Mouse (Mus musculus) limb, embryonic 14.5 days (tissue): Measurements from ENCODE around the gene Atp9a. TPM values are rescaled to one million over a fixed set of nuclear protein-coding genes. Genes with fewer than 3 reads are reported as not detected.

ENCODE experiments used
- ATAC-seq: fragments of 200-750 bp; cut with Nextera tagmentation; 2 replicates; pipeline ENCODE4 v1.8.0; 2017; ENCODE audit warnings: low read depth, moderate number of reproducible peaks, moderate TSS enrichment; ENCODE audit not compliant: low FRiP score
- DNase-seq: peaks from one replicate; pipeline ENCODE4 v3.0.0-alpha.2; 2015; ENCODE audit warnings: low spot score
- H3K27ac ChIP-seq: fragments of 300-500 bp; sonication (generic); replicated peaks from 2 replicates; pipeline ENCODE4 v1.5.1; 2014; ENCODE audit warnings: low read depth, mild to moderate bottlenecking, low read length, moderate library complexity, mixed read lengths
- H3K27me3 ChIP-seq: fragments of 300-500 bp; sonication (generic); 2 replicates; pipeline ENCODE4 v1.6.1; 2014; ENCODE audit warnings: low read length, mixed read lengths; ENCODE audit not compliant: control insufficient read depth, insufficient read depth
- H3K36me3 ChIP-seq: fragments of 300-500 bp; sonication (generic); 2 replicates; pipeline ENCODE4 v1.6.1; 2014; ENCODE audit warnings: mild to moderate bottlenecking, low read length, moderate library complexity, mixed read lengths; ENCODE audit not compliant: control insufficient read depth, insufficient read depth
- H3K4me1 ChIP-seq: fragments of 300-500 bp; sonication (generic); 2 replicates; pipeline ENCODE4 v1.6.1; 2014; ENCODE audit warnings: antibody characterized with exemption, low read length, mixed read lengths; ENCODE audit not compliant: control insufficient read depth, insufficient read depth
- H3K4me2 ChIP-seq: fragments of 300-500 bp; sonication (generic); replicated peaks from 2 replicates; pipeline ENCODE4 v1.6.1; 2014; ENCODE audit warnings: low read depth, mild to moderate bottlenecking, low read length, moderate library complexity; ENCODE audit not compliant: severe bottlenecking
- H3K4me3 ChIP-seq: fragments of 300-500 bp; sonication (generic); replicated peaks from 2 replicates; pipeline ENCODE4 v1.5.1; 2014; ENCODE audit warnings: low read length
- H3K9ac ChIP-seq: fragments of 300-500 bp; sonication (generic); 2 replicates; pipeline ENCODE4 v1.6.1; 2014; ENCODE audit warnings: mild to moderate bottlenecking, low read depth, low read length, moderate library complexity; ENCODE audit not compliant: severe bottlenecking
- H3K9me3 ChIP-seq: fragments of 300-500 bp; sonication (generic); 2 replicates; pipeline ENCODE4 v1.6.1; 2016; ENCODE audit warnings: low read length; ENCODE audit not compliant: control insufficient read depth
- POLR2A ChIP-seq: fragments of 200-500 bp; IDR thresholded peaks from 2 replicates; pipeline ENCODE4 v1.8.0; 2012; ENCODE audit warnings: inconsistent platforms, mild to moderate bottlenecking, moderate library complexity, borderline replicate concordance; ENCODE audit not compliant: insufficient read depth, insufficient read length; ENCODE audit errors: extremely low read depth
- WGBS: fragments of 180-500 bp; shearing (Covaris S2); extraction: QIAGEN DNeasy Blood & Tissue Kit; methylation state at CpG from one replicate; pipeline ENCODE4 v1.1.7; 2014; 5-methylcytosine and 5-hydroxymethylcytosine counted together
- polyA plus RNA-seq, 2 experiments: library from polyadenylated mRNA; depleted of rRNA in 1 of 2; stranded (reverse) in 1 of 2; unstranded in 1 of 2; fragments of >200 nt; fragmentation: Nextera tagmentation in 1 of 2; extraction: Ambion mirVana in 1 of 2; gene quantifications; 2 replicates each; pipeline versions ENCODE4 v1.2.1 to v1.2.3; 2012 to 2014

The Atp9a gene
- polyA plus RNA-seq, 2 experiments, result 28.0 to 53.6 TPM

GRCm38 (mm10) chr2:168712199-168713176 lies 29.7 kb downstream of the Atp9a start:
- 73% methylated on average over 20 of the region's 20 CpGs for WGBS

GRCm38 (mm10) chr2:168710979-168711378 lies 31.2 kb downstream of the Atp9a start:
- no peak overlapping the region for H3K27ac ChIP-seq
- no peak overlapping the region for H3K9ac ChIP-seq
- ATAC-seq, result no peak
- H3K9me3 ChIP-seq, result no peaks in the 10 kb centered on the region
- no peak overlapping the region for H3K4me2 ChIP-seq
- no peaks in the 10 kb centered on the region for H3K27me3 ChIP-seq
- DNase-seq, result no peak
- TF ChIP-seq POLR2A, result no peak
- H3K4me1 ChIP-seq, result no peaks in the 10 kb centered on the region
- WGBS, result 81% methylated on average over 3 of the region's 3 CpGs
- H3K4me3 ChIP-seq, result no peak overlapping the region
- peaks cover 13% of the 10 kb centered on the region for H3K36me3 ChIP-seq

More at GRCm38 (mm10) chr2:168712199-168713176, 29.7 kb downstream of the Atp9a start:
- ATAC-seq, result peak; percentile 53; the same call in 1 of the 2 replicates
- DNase-seq, result no peak
- peaks cover 11% of the 10 kb centered on the region for H3K36me3 ChIP-seq
- no peak overlapping the region for H3K4me2 ChIP-seq
- no peaks in the 10 kb centered on the region for H3K9me3 ChIP-seq
- no peak overlapping the region for H3K27ac ChIP-seq
- H3K27me3 ChIP-seq, result no peaks in the 10 kb centered on the region
- H3K9ac ChIP-seq, result peak overlapping the region; percentile 16; the same call in 1 of the 2 replicates
- no peaks in the 10 kb centered on the region for H3K4me1 ChIP-seq
- no peak for TF ChIP-seq POLR2A
- H3K4me3 ChIP-seq, result no peak overlapping the region

- Histone ChIP-seq H3K9me3 (no peaks in the 10 kb centered on the region), H3K9ac (no peak overlapping the region), H3K27ac (no peak overlapping the region), H3K27me3 (no peaks in the 10 kb centered on the region), H3K4me3 (no peak overlapping the region), H3K4me2 (no peak overlapping the region), H3K4me1 (no peaks in the 10 kb centered on the region), H3K36me3 (peaks cover 27% of the 10 kb centered on the region)
- ATAC-seq, result no peak
- no peak for DNase-seq
- WGBS, result 44% methylated on average over 9 of the region's 9 CpGs
- TF ChIP-seq POLR2A, result no peak
Measured at GRCm38 (mm10) chr2:168707766-168708165, 34.4 kb downstream of the Atp9a start.

DNA sequence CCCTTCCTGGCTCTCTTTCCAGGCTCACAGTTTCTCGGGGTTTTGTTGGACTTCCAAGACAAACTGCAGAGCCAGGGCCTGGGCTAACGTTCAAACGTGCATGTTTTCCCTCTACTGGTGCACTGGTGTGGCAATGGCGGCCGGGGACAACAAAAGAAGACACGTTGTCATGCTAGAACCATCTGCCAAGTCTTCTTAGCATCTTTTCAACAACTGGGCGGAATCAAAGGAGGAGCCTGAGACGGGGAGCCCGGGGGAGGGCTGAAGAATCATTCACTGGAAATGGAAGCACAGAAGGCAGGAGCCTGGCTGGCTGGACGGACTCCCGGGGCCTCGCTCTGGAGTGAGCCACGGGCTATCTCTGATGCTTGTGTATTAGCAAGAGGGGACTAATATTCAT lies 39.9 kb downstream of the Atp9a start:
- H3K4me3 ChIP-seq, result no peak overlapping the region
- peaks cover 35% of the 10 kb centered on the region for H3K36me3 ChIP-seq
- H3K9ac ChIP-seq, result no peak overlapping the region
- ATAC-seq, result no peak
- TF ChIP-seq POLR2A, result no peak
- no peaks in the 10 kb centered on the region for H3K27me3 ChIP-seq
- no peak overlapping the region for H3K4me2 ChIP-seq
- 68% methylated on average over 13 of the region's 13 CpGs for WGBS
- H3K9me3 ChIP-seq, result no peaks in the 10 kb centered on the region
- no peaks in the 10 kb centered on the region for H3K4me1 ChIP-seq
- DNase-seq, result no peak
- no peak overlapping the region for H3K27ac ChIP-seq

DNA sequence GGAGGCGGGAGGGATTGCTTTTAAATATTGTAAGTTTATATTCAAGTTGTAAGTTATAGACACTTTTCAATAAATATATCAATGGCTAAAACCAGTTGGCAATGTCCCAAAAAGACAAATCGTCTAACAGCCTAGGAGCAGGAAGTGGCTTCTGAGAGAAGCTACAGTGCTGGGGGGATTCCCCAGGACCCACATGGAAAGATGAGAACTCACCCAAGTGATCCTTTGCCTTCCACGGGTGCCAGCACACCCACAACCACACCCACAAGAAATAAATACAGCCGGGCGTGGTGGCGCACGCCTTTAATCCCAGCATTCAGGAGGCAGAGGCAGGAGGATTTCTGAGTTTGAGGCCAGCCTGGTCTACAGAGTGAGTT lies 47.2 kb downstream of the Atp9a start:
- 78% methylated on average over 7 of the region's 7 CpGs for WGBS
- H3K4me3 ChIP-seq, result no peak overlapping the region
- H3K4me2 ChIP-seq, result peak overlapping the region; percentile 28; the same call in 1 of the 2 replicates
- no peak for ATAC-seq
- H3K27ac ChIP-seq, result no peak overlapping the region
- H3K4me1 ChIP-seq, result peaks cover 15% of the 10 kb centered on the region
- DNase-seq, result no peak
- 0 out of 2 replicates have a peak, but pooled peaks cover 4% of the 10 kb centered on the region for H3K9me3 ChIP-seq
- H3K9ac ChIP-seq, result no peak overlapping the region
- H3K36me3 ChIP-seq, result peaks cover 12% of the 10 kb centered on the region
- H3K27me3 ChIP-seq, result no peaks in the 10 kb centered on the region
- no peak for TF ChIP-seq POLR2A
